Mouse (Mus musculus) adrenal gland, postnatal 0 days (tissue): ENCODE results near the gene Clca3b. TPM values are rescaled to one million over a fixed set of nuclear protein-coding genes. Genes with fewer than 3 reads are reported as not detected.

ENCODE experiments used
- polyA plus RNA-seq: library from polyadenylated mRNA; unstranded; fragments of >200 nt; fragmentation: Nextera tagmentation; extraction: Ambion mirVana; gene quantifications from 2 replicates; pipeline ENCODE4 v1.2.1, GENCODE M21; 2015

Gene Clca3b
- polyA plus RNA-seq: not detected in 2 replicates

DNA sequence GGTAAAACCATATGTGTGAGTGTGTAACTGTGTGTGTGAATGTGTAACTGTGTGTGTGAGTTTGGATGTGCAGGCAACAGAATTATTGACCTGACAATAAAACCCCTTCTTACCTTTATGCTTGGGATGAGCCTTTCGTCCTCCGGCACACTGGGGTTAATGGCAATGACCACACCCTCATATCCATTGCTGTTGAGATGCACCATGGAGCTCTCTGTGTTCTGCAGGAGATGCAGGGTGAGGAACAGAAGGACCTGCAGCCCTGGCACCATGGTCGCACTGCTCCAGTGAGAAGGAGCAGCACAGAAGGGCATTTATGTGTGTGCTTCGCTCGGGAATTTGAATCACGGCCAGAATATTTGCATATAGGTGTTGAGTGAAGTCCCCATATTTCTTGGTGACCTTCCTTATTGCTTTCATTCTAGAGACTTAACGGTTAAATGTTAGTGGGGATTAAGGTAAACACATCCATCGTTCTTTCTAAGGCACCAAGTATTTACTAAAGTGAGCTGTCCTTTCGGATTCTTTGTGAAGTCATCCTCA, at the start of gene Clca3b:
Gene Clca3b, minus strand, starts transcription at position 344 of the 543 bp plus-strand sequence.

DNA sequence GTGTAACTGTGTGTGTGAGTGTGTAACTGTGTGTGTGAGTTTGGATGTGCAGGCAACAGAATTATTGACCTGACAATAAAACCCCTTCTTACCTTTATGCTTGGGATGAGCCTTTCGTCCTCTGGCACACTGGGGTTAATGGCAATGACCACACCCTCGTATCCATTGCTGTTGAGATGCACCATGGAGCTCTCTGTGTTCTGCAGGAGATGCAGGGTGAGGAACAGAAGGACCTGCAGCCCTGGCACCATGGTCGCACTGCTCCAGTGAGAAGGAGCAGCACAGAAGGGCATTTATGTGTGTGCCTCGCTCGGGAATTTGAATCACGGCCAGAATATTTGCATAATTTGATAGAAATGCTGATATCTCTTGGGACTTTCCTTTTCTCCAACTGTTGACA, 29.9 kb downstream of the Clca3b start, which contains the start of gene Clca3a2:
Gene Clca3a2, minus strand, starts transcription at position 276 of the 400 bp plus-strand sequence.

Other genes starting within 250 kb of the Clca3b start
- 89.9 and 102 TPM in 2 replicates for gene Sh3glb1, start 129.0 kb downstream of the Clca3b start, polyA plus RNA-seq
- gene Clca3a1, start 88.4 kb downstream of the Clca3b start, polyA plus RNA-seq: 13.8 and 15.7 TPM in 2 replicates
- 0.11 and 0.14 TPM in 2 replicates for gene Clca3a2, start 29.9 kb downstream of the Clca3b start, polyA plus RNA-seq
- gene Clca4b, start 83.2 kb upstream of the Clca3b start, polyA plus RNA-seq: 0.18 and 1.7 TPM in 2 replicates
- gene Clca4a, start 125.7 kb upstream of the Clca3b start, polyA plus RNA-seq: 0.12 TPM in 1 of 2 replicates, not detected in the other
- gene Clca1, start 183.4 kb upstream of the Clca3b start, polyA plus RNA-seq: 0.52 TPM in 1 of 2 replicates, not detected in the other